9 mouse cellular contexts compared by ENCODE assay signal in the genomic region with DNA sequence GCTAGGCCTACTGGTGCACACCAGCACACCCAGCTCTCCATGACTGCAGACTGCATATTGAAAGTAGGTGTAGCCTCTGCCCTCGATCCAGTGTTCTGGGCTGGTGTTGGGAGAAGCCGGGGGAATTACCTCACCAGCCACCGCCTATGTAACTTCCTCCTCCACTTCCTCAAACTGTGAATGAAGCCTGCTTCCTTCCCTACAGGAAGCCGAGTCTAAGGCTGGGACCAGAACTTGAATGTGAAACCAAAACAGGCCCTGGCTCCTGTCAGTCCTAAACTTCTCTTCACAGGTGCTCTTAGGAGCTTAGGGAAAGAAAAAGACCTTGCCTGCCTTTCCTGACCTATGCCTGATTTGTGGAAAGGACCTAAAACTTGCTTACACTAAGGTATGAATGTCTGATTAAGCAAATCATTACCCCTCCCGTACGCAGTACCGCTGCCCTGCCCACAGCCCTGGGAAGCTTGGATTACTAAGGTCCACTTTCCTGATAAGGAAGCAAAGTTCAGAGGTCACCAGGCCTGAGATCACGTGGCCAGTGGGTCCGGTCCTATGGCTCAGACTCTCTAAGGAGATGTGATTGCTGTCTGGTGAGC. TPM values are rescaled to one million over a fixed set of nuclear protein-coding genes. Genes with fewer than 3 reads are reported as not detected.
A peak's percentile ranks its signal among the peaks of the same experiment; 100 is the strongest.
DNase-seq lines count a peak whose midpoint lies in the region; ATAC-seq lines count a peak whose summit lies in the region.
"Had no signal": no experiment of that assay in that cellular context is flagged by ENCODE, and none has a peak within 500 bp of the region (broad histone marks: within the 10 kb centered on the region; RNA-seq: fewer than 3 reads in every experiment).

No protein-coding gene starts in this region.

- peak overlapping the region; percentile 19; the same call in 1 of the 2 replicates for H3K27ac ChIP-seq in kidney, embryonic 14.5 days (ENCODE audit: low read depth, low read length)

- peak overlapping the region; percentile 12; the same call in 1 of the 2 replicates for H3K9ac ChIP-seq in kidney, embryonic 14.5 days (ENCODE audit: low read depth, low read length)

- H3K4me2 ChIP-seq in kidney, embryonic 14.5 days (replicated peaks; ENCODE audit: low read depth, low read length): no peak overlapping the region

- H3K4me3 ChIP-seq in kidney, embryonic 14.5 days (ENCODE audit: low read length): no peak overlapping the region

- intact Hi-C loops in left cerebral cortex, postnatal 25 days (cut with DNase I): no loop called here

- H3K36me3 ChIP-seq in kidney, embryonic 14.5 days (ENCODE audit: control insufficient read depth, insufficient read depth, low read length): no peaks in the 10 kb centered on the region

- 63% methylated on average over 9 of the region's 9 CpGs for WGBS in kidney, embryonic 14.5 days

- ATAC-seq in kidney, embryonic 14.5 days (ENCODE audit: low FRiP score, low TSS enrichment): no peak

- no peaks in the 10 kb centered on the region for H3K9me3 ChIP-seq in kidney, embryonic 14.5 days (ENCODE audit: control insufficient read depth, low read length)

- H3K4me1 ChIP-seq in kidney, embryonic 14.5 days (ENCODE audit: control insufficient read depth, insufficient read depth, low read length): no peaks in the 10 kb centered on the region

- H3K27me3 ChIP-seq in kidney, embryonic 14.5 days (ENCODE audit: control insufficient read depth, insufficient read depth, low read length): no peaks in the 10 kb centered on the region

- DNase-seq in adrenal gland, adult 8-10 months: peak; percentile 17
- DNase-seq in adrenal gland, postnatal 25 days: no peak
- peak; percentile 99 for DNase-seq in heart, adult 11 months
- DNase-seq in lung, postnatal 25 days (ENCODE audit: low spot score): peak; percentile 84
- peak; percentile 40 for DNase-seq in thymus, postnatal 25 days
- no peak for DNase-seq in left cerebral cortex, postnatal 25 days (ENCODE audit: low spot score in 2 of 2)
- DNase-seq in right cerebral cortex, postnatal 36 days (ENCODE audit: low spot score in 2 of 2): no peak

RNA-seq across cellular contexts. Expression of a gene that starts 9.3 kb away (rescaled TPM):
- 1 to 10 TPM; 1.4 to 5.1 (median 3.1) TPM for total RNA-seq in adrenal gland, adult 8-10 months (2022)
- total RNA-seq in adrenal gland, postnatal 25 days (2021): 35.5 and 35.9 TPM in 2 replicates
- 7.0 and 10.5 TPM in 2 replicates for polyA plus RNA-seq in kidney, embryonic 14.5 days (2014; fragmentation: Nextera tagmentation; extraction: Ambion mirVana)
- total RNA-seq in left cerebral cortex, postnatal 25 days (2021): 1 to 10 TPM; 4.3 to 4.5 TPM

RNA-seq across cellular contexts. Expression of a gene that starts 15.4 kb away (rescaled TPM):
- 1 to 10 TPM; 5.9 to 7.3 (median 6.6) TPM for total RNA-seq in adrenal gland, adult 8-10 months (2022)
- 7.2 and 10.1 TPM in 2 replicates for total RNA-seq in adrenal gland, postnatal 25 days (2021)
- 5.3 and 5.4 TPM in 2 replicates for polyA plus RNA-seq in kidney, embryonic 14.5 days (2014; fragmentation: Nextera tagmentation; extraction: Ambion mirVana)
- total RNA-seq in left cerebral cortex, postnatal 25 days (2021): 1 to 10 TPM; 3.6 to 4.0 TPM

RNA-seq across cellular contexts. Expression of a gene that starts 20.4 kb away (rescaled TPM):
- 10 to 100 TPM; 11.4 to 17.0 (median 12.4) TPM for total RNA-seq in adrenal gland, adult 8-10 months (2022)
- 17.7 and 19.4 TPM in 2 replicates for total RNA-seq in adrenal gland, postnatal 25 days (2021)
- polyA plus RNA-seq in kidney, embryonic 14.5 days (2014; fragmentation: Nextera tagmentation; extraction: Ambion mirVana): 120 and 124 TPM in 2 replicates
- total RNA-seq in left cerebral cortex, postnatal 25 days (2021): 10 to 100 TPM; 13.5 to 13.8 TPM

RNA-seq across cellular contexts. Expression of a gene that starts 48.4 kb away (rescaled TPM):
- total RNA-seq in adrenal gland, adult 8-10 months (2022): 1 to 10 TPM; 2.1 to 5.9 (median 3.2) TPM
- total RNA-seq in adrenal gland, postnatal 25 days (2021): 0.48 and 1.4 TPM in 2 replicates
- polyA plus RNA-seq in kidney, embryonic 14.5 days (2014; fragmentation: Nextera tagmentation; extraction: Ambion mirVana): 0.73 and 1.4 TPM in 2 replicates
- total RNA-seq in left cerebral cortex, postnatal 25 days (2021): 1 to 10 TPM in 1 of 2 experiments, under 1 TPM in 1; 0.80 to 1.1 TPM
- polyA plus RNA-seq: C2C12 had no signal

Comparison
In these comparisons a context has a peak if more than half of its experiments do, and no peak if none do; other contexts are left out.
1. DNase-seq: peak in adrenal gland, adult 8-10 months (single experiment), heart, adult 11 months (single experiment), lung, postnatal 25 days (single experiment) and thymus, postnatal 25 days (single experiment); none in adrenal gland, postnatal 25 days (single experiment), left cerebral cortex, postnatal 25 days (0 of 2) and right cerebral cortex, postnatal 36 days (0 of 2).